Mouse (Mus musculus) left cerebral cortex, postnatal 4 days (tissue): ENCODE measurements around the gene Olfr1453. TPM values are rescaled to one million over a fixed set of nuclear protein-coding genes. Genes with fewer than 3 reads are reported as not detected.
"Not testable (repeated sequence)": the region's sequence is repeated elsewhere in the genome, so short reads cannot be mapped to it uniquely, and the experiment has no call there.

Experiments used
- DNase-seq: peaks from one replicate; pipeline ENCODE4 v3.0.0-alpha.2; 2022
- intact Hi-C: fragments of 180-260 bp; cut with DNase I; formaldehyde crosslinking; loops from one replicate; pipeline ENCODE4 v1.15.1; 2025
- total RNA-seq, 2 experiments: library from RNA; stranded (reverse); gene quantifications; 2 replicates each; pipeline ENCODE4 v1.2.3; 2021

Olfr1453 gene
- not detected for total RNA-seq

DNA sequence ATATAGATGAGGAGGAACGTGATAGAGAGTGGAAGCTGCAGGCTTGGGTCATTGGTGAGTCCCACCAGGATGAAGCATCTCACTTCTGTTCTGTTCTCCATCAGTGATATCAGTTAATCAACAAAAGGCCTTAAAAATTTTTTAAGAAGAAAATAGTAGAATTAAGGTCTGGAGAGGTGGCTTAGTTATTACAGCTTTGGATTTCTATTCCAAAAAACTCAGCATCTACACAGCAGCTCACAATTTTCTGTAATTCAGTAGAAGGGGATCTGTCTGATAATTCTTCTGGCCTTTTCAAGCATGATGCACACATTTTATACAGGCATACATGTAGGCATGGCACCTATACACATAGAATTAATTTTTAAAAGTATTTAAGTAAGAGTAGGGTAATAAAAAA is at the start of gene Olfr1453:
Gene Olfr1453 (minus strand): TSS at position 101 of the 400 bp plus-strand sequence.
- DNase-seq = no peak
- intact Hi-C loops = no loop called here

DNA sequence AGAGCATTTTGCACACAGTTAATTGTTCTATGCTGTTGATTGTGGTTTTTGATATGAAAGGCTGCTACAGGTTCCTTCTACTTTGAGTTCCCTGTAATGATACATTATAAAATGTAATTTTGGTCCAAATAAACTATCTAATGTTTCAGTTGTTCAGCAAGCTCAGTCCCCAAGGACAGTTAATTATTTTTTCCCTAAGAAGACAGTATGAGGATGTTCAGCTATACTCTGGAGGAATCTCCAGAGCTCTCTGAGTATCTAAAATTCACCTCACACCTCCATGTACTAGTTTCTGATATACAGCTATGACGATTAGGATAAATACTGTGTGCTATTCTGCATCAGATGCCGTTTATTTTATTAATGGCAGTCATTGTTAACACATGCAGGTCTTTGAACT is 32.2 kb upstream of the Olfr1453 start, which contains the start of gene Olfr1454:
Gene Olfr1454 (plus strand): TSS at position 301 of the 400 bp plus-strand sequence.
- intact Hi-C loops = no loop called here

DNA sequence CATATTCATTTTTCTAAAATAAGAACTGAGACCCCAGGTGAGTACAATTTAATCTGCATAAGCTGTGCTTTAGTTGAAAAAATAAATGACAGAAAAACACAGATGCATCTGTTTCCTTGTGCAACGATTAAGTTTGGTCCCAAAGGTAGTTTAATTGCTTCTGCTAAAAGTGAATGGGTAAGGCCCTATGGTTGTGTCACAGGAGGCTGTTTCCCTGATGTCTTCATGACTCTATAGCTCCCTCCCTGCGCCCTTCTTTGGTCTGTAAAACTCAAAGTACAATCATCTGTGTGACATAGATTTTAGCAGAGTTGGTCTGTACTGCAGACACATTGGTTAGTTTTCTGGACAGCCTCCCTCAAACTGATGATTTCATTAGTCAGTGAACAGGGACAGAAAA is 33.4 kb downstream of the Olfr1453 start, which contains the start of gene Olfr1451:
Gene Olfr1451 (plus strand): TSS at position 301 of the 400 bp plus-strand sequence.
- intact Hi-C loops = no loop called here
- DNase-seq = no peak

More for the DNA sequence above, 32.2 kb upstream of the Olfr1453 start, which contains the start of gene Olfr1454:
- DNase-seq = no peak

DNA sequence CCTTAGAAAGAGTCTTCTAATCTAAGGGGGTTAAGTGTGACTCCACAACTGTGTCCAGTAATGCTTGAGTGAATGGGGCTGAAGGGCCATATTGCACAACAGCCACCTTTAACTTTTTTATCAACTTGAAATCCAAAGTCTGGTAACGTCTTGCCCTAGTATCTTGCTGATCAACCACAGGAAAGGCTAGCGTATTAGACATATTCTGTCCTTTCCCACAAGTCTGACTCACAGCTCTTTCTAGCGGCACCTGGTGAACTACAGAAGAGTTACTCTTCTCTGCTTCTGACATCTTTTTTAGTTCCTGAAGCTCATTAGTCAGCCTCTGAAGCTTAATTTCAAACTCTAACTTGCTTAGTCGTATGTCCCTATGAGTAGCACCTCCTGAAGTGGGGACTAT is 35.8 kb downstream of the Olfr1453 start:
- intact Hi-C loops, DNase-seq: not testable (repeated sequence)

Other genes starting within 250 kb of the Olfr1453 start
- 10 to 100 TPM; 60.3 to 62.7 TPM for gene Zfp91, start 232.2 kb downstream of the Olfr1453 start, total RNA-seq
- gene Lpxn, start 232.1 kb downstream of the Olfr1453 start, total RNA-seq = under 1 TPM; 0.40 to 0.82 TPM
- gene Gm5244, start 181.6 kb downstream of the Olfr1453 start, total RNA-seq = not detected
- not detected for gene Olfr1444, start 171.0 kb downstream of the Olfr1453 start, total RNA-seq
- not detected for gene Olfr1445, start 144.5 kb downstream of the Olfr1453 start, total RNA-seq
- not detected for gene Olfr1446, start 134.8 kb downstream of the Olfr1453 start, total RNA-seq
- gene Olfr1447, start 124.6 kb downstream of the Olfr1453 start, total RNA-seq = not detected
- gene Olfr1448, start 103.9 kb downstream of the Olfr1453 start, total RNA-seq = not detected
- not detected for gene Olfr1449, start 97.5 kb downstream of the Olfr1453 start, total RNA-seq
- gene Olfr1450, start 78.1 kb downstream of the Olfr1453 start, total RNA-seq = not detected
- gene Olfr1451, start 33.3 kb downstream of the Olfr1453 start, total RNA-seq = not detected
- gene Olfr1454, start 32.3 kb upstream of the Olfr1453 start, total RNA-seq = not detected
- gene Olfr1457, start 69.6 kb upstream of the Olfr1453 start, total RNA-seq = not detected
- gene Olfr1458, start 78.4 kb upstream of the Olfr1453 start, total RNA-seq = not detected
- gene Olfr1459, start 121.2 kb upstream of the Olfr1453 start, total RNA-seq = under 1 TPM; 0.12 to 0.22 TPM
- not detected for gene Olfr1461, start 134.7 kb upstream of the Olfr1453 start, total RNA-seq
- gene Olfr1462, start 157.4 kb upstream of the Olfr1453 start, total RNA-seq = not detected
- not detected for gene Olfr1463, start 203.0 kb upstream of the Olfr1453 start, total RNA-seq